Mouse (Mus musculus) gastrocnemius, postnatal 25 days (tissue): ENCODE data around the gene D330045A20Rik. TPM values are rescaled to one million over a fixed set of nuclear protein-coding genes. Genes with fewer than 3 reads are reported as not detected.
"Not testable (repeated sequence)": the region's sequence is repeated elsewhere in the genome, so short reads cannot be mapped to it uniquely, and the experiment has no call there.

Experiments used
- DNase-seq: peaks from one replicate; pipeline ENCODE4 v3.0.0; 2022
- total RNA-seq, 2 experiments: library from RNA; stranded (reverse); gene quantifications; 1 replicate in 1 of 2; 2 replicates in 1 of 2; pipeline ENCODE4 v1.2.3; 2021

The D330045A20Rik gene
- total RNA-seq, 2 experiments from 2014 or later, result not detected

- no peak for DNase-seq
Measured at GRCm38 (mm10) chrX:139578649-139579278, 98.6 kb downstream of the D330045A20Rik start.

GRCm38 (mm10) chrX:139583616-139584015, 103.4 kb downstream of the D330045A20Rik start:
- DNase-seq, result no peak

- DNase-seq, result not testable (repeated sequence)
Measured at GRCm38 (mm10) chrX:139586676-139587075, 106.5 kb downstream of the D330045A20Rik start.

GRCm38 (mm10) chrX:139596404-139596803, 116.2 kb downstream of the D330045A20Rik start:
- no peak for DNase-seq

Other genes with a start within 250 kb of the D330045A20Rik start
- gene Trap1a, start 146.7 kb upstream of the D330045A20Rik start, total RNA-seq, result not detected
- 10 to 100 TPM; 16.8 to 17.1 TPM for gene Rnf128, start 82.9 kb downstream of the D330045A20Rik start, total RNA-seq
- gene Tbc1d8b, start 204.6 kb downstream of the D330045A20Rik start, total RNA-seq, result 1 to 10 TPM; 3.1 to 3.5 TPM
- not detected for gene Gm15013, start 234.1 kb downstream of the D330045A20Rik start, total RNA-seq